Mouse (Mus musculus) erythroid progenitor cell, adult 5-6 weeks (primary cell): ENCODE results near the gene Pglyrp1. TPM values are rescaled to one million over a fixed set of nuclear protein-coding genes. Genes with fewer than 3 reads are reported as not detected.
A peak's percentile ranks its signal among the peaks of the same experiment; 100 is the strongest.

Experiments used
- ATAC-seq: replicated peaks from 2 replicates; pipeline ENCODE4 v1.8.0; 2016; ENCODE audit warnings: moderate number of reproducible peaks, mild to moderate bottlenecking, moderate TSS enrichment, inconsistent platforms; ENCODE audit not compliant: poor library complexity, low FRiP score, severe bottlenecking
- total RNA-seq, 2 experiments: library from RNA; stranded (forward) in 1 of 2; stranded (reverse) in 1 of 2; fragments of 150-400 nt in 1 of 2; fragments of 186-747, 209-891 nt in 1 of 2; gene quantifications; 2 replicates each; pipeline versions ENCODE4 v1.2.3 to v1.2.4; 2015 to 2017; ENCODE audit warnings: low replicate concordance in 2 of 2

Pglyrp1 gene
- total RNA-seq, 2 experiments from 2014 or later: 10.8 to 220 TPM

DNA sequence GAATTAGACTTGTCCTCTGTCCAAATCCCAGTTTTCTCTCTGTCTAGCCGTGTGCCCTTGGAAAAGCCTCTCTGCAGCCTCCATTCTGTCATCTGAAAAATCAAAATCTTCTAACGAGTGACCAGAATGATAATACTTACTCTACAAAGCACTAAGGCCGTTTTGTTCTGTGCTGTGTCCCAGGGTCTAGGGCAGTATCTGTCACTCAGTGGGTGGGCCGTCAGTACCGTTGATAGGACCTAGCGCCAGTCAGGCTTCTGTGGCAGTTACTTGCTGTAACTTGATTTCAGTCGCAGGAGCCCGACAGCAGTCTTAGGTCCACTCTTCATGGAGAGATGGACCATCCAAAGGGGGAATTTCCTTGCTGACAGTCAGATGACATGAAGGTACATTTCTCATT is 53.2 kb downstream of the Pglyrp1 start:
- no peak for ATAC-seq

DNA sequence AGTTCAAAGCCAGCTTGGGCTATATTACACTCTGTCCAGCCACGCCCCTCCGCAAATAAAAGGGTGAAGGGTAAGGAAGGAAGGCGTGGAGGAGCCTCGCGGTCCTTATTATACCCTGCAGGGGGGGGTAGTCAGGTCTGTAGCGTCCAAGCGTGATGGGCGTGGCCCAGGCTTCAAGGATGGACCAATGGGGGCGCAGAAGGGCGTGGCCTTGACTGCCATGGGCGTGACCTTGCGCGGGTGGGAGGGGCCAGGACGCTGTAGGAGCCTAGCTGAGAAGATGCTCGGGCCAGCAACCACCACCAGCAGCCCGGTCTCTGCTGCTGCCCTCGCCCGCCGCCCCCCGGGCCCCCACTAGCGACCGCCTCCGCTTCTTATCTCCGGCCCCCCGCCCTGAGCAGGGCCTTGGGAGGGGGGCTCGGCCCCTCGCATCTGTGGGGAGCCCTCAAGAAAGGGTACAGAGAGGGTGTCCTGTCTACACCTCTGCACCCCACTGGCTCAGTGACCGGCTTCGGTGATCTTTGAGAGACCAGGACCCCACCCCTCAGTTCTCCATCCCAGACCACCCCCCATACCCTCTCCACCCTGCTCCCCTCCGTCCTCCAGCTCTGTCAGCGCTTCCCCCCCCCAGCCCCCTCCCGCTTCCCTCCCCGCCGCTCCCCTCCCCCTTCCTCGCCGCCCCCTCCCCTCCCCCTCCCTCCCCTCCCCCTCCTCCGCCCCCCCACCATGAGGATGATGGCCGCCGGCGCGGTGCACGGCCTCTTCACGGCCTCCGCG is 54.2 kb downstream of the Pglyrp1 start, which contains the start of gene Nova2:
Gene Nova2, plus strand, starts transcription at position 727 of the 777 bp plus-strand sequence.
- peak; percentile 67; the same call in 1 of the 2 replicates for ATAC-seq

DNA sequence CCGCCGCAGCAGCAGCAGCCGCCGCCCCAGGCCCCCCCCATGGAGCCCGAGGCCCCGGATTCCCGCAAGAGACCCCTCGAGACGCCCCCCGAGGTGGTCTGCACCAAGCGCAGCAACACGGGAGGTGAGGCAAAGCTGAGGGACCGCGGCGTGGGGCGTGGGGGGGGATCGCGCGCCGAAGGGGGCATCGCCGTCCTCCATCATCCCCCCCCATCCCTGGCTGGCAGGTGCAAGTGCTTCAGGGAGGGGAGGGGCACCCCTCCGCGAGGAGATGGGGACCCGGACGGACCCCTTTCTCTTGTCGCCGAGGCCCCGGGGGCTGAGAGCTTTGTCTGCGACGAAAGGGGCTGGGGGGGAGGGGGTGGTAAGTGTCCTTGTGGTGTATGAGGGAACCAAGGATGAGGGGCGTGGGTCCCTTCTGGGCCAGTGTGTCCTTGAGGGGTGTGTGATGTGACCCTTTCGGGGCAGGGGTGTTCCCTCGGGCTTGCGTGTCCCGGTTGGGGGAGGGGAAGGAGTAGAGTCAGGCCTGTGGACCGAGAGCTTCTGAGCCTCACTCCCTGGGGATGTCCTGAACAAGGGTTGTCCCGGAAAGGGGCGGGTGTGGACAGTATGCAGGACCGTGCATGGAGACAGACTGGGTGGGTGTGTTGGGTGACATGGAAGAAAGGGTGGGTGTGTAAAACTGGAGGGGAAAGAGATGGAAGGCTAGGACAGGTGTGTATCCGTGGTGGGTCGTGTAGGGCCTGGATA is 55.1 kb downstream of the Pglyrp1 start:
- ATAC-seq: no peak

DNA sequence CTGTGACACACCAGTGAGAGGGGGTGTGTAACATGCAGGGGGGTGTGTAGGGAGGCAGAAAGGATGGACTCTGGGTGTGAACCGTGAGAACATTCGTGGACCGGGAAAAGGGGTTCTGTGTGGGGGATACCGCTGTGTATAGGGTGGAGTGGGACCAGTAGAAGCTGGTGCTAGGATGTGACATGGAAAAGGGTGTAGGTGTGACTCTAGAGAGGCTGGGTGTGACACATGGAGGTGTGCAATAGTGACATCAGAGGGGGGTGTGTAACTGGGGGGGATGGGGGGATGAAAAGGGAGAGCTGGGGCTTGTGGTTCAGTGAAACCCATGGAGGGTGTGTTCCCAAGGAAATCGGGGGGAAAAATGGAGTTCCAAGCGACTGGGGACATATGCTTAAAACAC is 55.8 kb downstream of the Pglyrp1 start:
- ATAC-seq: no peak

DNA sequence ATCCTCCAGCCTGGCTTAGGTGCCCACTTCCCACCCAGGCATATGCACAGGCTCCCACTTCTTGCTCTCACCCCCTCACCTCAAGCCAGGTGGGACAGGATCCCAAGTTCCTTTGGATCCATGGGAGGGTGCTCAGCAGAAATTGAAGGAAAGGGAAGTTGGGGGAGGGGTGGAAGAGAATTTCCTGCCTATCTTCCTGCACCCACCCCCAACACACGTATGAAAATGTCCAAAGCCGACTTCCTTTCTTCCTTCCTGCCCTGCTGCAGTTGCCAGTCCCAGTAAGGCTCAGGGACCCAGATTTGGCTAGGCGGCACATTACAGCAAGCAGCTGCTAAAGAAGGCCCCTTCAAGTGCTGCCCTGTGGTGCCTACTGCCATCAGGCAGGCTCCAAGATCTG is 56.6 kb downstream of the Pglyrp1 start:
- no peak for ATAC-seq

Other genes starting within 250 kb of the Pglyrp1 start
- not detected in 2 replicates for gene Psg21, start 214.6 kb upstream of the Pglyrp1 start, total RNA-seq (2015; ENCODE audit: low replicate concordance)
- gene Psg21, start 214.6 kb upstream of the Pglyrp1 start, total RNA-seq (2017; ENCODE audit: low replicate concordance): not detected in 2 replicates
- not detected in 2 replicates for gene Psg20, start 185.1 kb upstream of the Pglyrp1 start, total RNA-seq (2015; ENCODE audit: low replicate concordance)
- not detected in 2 replicates for gene Psg20, start 185.1 kb upstream of the Pglyrp1 start, total RNA-seq (2017; ENCODE audit: low replicate concordance)
- gene Psg22, start 153.2 kb upstream of the Pglyrp1 start, total RNA-seq (2015; ENCODE audit: low replicate concordance): not detected in 2 replicates
- not detected in 2 replicates for gene Psg22, start 153.2 kb upstream of the Pglyrp1 start, total RNA-seq (2017; ENCODE audit: low replicate concordance)
- gene Psg19, start 72.8 kb upstream of the Pglyrp1 start, total RNA-seq (2015; ENCODE audit: low replicate concordance): not detected in 2 replicates
- not detected in 2 replicates for gene Psg19, start 72.8 kb upstream of the Pglyrp1 start, total RNA-seq (2017; ENCODE audit: low replicate concordance)
- gene Psg17, start 49.7 kb upstream of the Pglyrp1 start, total RNA-seq (2015; ENCODE audit: low replicate concordance): not detected in 2 replicates
- gene Psg17, start 49.7 kb upstream of the Pglyrp1 start, total RNA-seq (2017; ENCODE audit: low replicate concordance): not detected in 2 replicates
- gene Mill2, start 31.4 kb upstream of the Pglyrp1 start, total RNA-seq (2015; ENCODE audit: low replicate concordance): 2.9 TPM in 1 of 2 replicates, not detected in the other
- gene Mill2, start 31.4 kb upstream of the Pglyrp1 start, total RNA-seq (2017; ENCODE audit: low replicate concordance): not detected in 2 replicates
- gene Ccdc61, start 39.1 kb downstream of the Pglyrp1 start, total RNA-seq (2015; ENCODE audit: low replicate concordance): 10.1 and 19.8 TPM in 2 replicates
- 1.7 and 4.6 TPM in 2 replicates for gene Ccdc61, start 39.1 kb downstream of the Pglyrp1 start, total RNA-seq (2017; ENCODE audit: low replicate concordance)
- gene Nova2, start 54.6 kb downstream of the Pglyrp1 start, total RNA-seq (2015; ENCODE audit: low replicate concordance): not detected in 2 replicates
- gene Nova2, start 54.6 kb downstream of the Pglyrp1 start, total RNA-seq (2017; ENCODE audit: low replicate concordance): not detected in 2 replicates
- not detected in 2 replicates for gene Nanos2, start 116.1 kb downstream of the Pglyrp1 start, total RNA-seq (2015; ENCODE audit: low replicate concordance)
- not detected in 2 replicates for gene Nanos2, start 116.1 kb downstream of the Pglyrp1 start, total RNA-seq (2017; ENCODE audit: low replicate concordance)
- gene Mypop, start 119.9 kb downstream of the Pglyrp1 start, total RNA-seq (2015; ENCODE audit: low replicate concordance): not detected in 2 replicates
- gene Mypop, start 119.9 kb downstream of the Pglyrp1 start, total RNA-seq (2017; ENCODE audit: low replicate concordance): not detected in 2 replicates
- gene Irf2bp1, start 132.7 kb downstream of the Pglyrp1 start, total RNA-seq (2015; ENCODE audit: low replicate concordance): 4.6 and 6.1 TPM in 2 replicates
- gene Irf2bp1, start 132.7 kb downstream of the Pglyrp1 start, total RNA-seq (2017; ENCODE audit: low replicate concordance): 3.3 and 6.5 TPM in 2 replicates
- not detected in 2 replicates for gene Foxa3, start 152.2 kb downstream of the Pglyrp1 start, total RNA-seq (2015; ENCODE audit: low replicate concordance)
- not detected in 2 replicates for gene Foxa3, start 152.2 kb downstream of the Pglyrp1 start, total RNA-seq (2017; ENCODE audit: low replicate concordance)
- gene Sympk, start 153.0 kb downstream of the Pglyrp1 start, total RNA-seq (2015; ENCODE audit: low replicate concordance): 42.8 and 51.5 TPM in 2 replicates
- gene Sympk, start 153.0 kb downstream of the Pglyrp1 start, total RNA-seq (2017; ENCODE audit: low replicate concordance): 37.7 and 52.8 TPM in 2 replicates
- not detected in 2 replicates for gene Rsph6a, start 183.4 kb downstream of the Pglyrp1 start, total RNA-seq (2015; ENCODE audit: low replicate concordance)
- gene Rsph6a, start 183.4 kb downstream of the Pglyrp1 start, total RNA-seq (2017; ENCODE audit: low replicate concordance): not detected in 2 replicates
- 17.7 and 33.1 TPM in 2 replicates for gene Dmwd, start 204.9 kb downstream of the Pglyrp1 start, total RNA-seq (2015; ENCODE audit: low replicate concordance)
- gene Dmwd, start 204.9 kb downstream of the Pglyrp1 start, total RNA-seq (2017; ENCODE audit: low replicate concordance): 13.1 and 19.4 TPM in 2 replicates
- 15.9 and 18.4 TPM in 2 replicates for gene Dmpk, start 212.5 kb downstream of the Pglyrp1 start, total RNA-seq (2015; ENCODE audit: low replicate concordance)
- gene Dmpk, start 212.5 kb downstream of the Pglyrp1 start, total RNA-seq (2017; ENCODE audit: low replicate concordance): 4.2 and 5.0 TPM in 2 replicates
- not detected in 2 replicates for gene Six5, start 223.3 kb downstream of the Pglyrp1 start, total RNA-seq (2015; ENCODE audit: low replicate concordance)
- gene Six5, start 223.3 kb downstream of the Pglyrp1 start, total RNA-seq (2017; ENCODE audit: low replicate concordance): 0.13 TPM in 1 of 2 replicates, not detected in the other
- not detected in 2 replicates for gene Gm4969, start 247.0 kb downstream of the Pglyrp1 start, total RNA-seq (2015; ENCODE audit: low replicate concordance)
- gene Gm4969, start 247.0 kb downstream of the Pglyrp1 start, total RNA-seq (2017; ENCODE audit: low replicate concordance): not detected in 2 replicates
- gene Fbxo46, start 248.5 kb downstream of the Pglyrp1 start, total RNA-seq (2015; ENCODE audit: low replicate concordance): 4.7 and 5.0 TPM in 2 replicates
- 6.3 and 7.3 TPM in 2 replicates for gene Fbxo46, start 248.5 kb downstream of the Pglyrp1 start, total RNA-seq (2017; ENCODE audit: low replicate concordance)